Mouse (Mus musculus) kidney, adult 2 months (tissue): Measurements from ENCODE around the gene Lrrc8c.

Experiments used
- CTCF ChIP-seq: fragments of 200-500 bp; conservative IDR thresholded peaks from 2 replicates; pipeline ENCODE4 v1.5.1; 2011; ENCODE audit warnings: low read depth, mild to moderate bottlenecking, control low read depth, low read length, moderate library complexity, mixed read lengths; ENCODE audit not compliant: insufficient read depth, insufficient read length
- POLR2A ChIP-seq: fragments of 200-500 bp; IDR thresholded peaks from one replicate; pipeline ENCODE4 v1.6.1; 2011; ENCODE audit warnings: low read depth, low read length, control low read depth

DNA sequence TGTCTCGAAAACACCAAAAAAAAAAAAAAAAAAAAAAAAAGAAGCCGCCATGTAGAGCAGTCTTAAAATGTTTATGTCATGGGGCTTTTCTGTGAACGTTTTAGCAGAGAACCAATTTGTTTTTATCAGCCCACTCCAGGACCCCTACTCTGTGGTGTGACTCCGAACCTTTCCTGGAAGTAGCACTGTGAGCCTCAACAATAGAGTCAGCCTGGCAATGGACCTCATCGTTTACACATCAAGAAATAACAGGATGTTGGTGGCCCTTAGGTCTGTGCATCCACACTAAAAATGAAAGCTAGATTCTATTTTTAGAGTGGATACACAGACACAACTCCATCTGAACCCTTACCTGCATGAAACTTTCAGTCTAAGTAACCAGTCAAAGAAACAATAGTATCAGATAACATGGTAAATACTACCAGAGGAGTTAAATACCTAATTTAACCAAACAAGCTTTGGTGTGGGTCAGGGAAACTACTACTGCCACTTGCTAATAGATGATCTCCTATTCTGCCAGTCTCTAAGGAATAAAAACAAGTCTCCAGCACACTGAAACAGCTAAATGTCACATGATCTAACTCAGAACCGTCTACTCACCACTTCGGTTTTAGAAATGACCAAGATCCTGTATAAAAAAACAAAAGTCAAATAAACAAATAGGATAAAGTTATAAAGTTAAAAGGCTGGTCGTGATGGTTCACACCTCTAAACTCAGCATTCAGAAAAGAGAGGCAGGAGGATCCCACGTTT is 95.7 kb downstream of the Lrrc8c start:
- no peak for TF ChIP-seq CTCF
- no peak for TF ChIP-seq POLR2A
